Mouse (Mus musculus) liver, embryonic 14.5 days (tissue): ENCODE measurements at regions not wholly inside any gene's neighbourhood (a gene's known extent, or its start where the extent isn't known, plus 50 kb on each side); places are given as distances from the start of the nearest gene placed in this dataset.

Experiments
- ATAC-seq: fragments of 200-750 bp; cut with Nextera tagmentation; 2 replicates; pipeline ENCODE4 v1.8.0; 2017; ENCODE audit warnings: moderate number of reproducible peaks, mild to moderate bottlenecking, moderate library complexity; ENCODE audit not compliant: insufficient read depth
- DNase-seq, 3 experiments: peaks; one replicate each; pipeline ENCODE4 v3.0.0-alpha.2; 2012 to 2013; ENCODE audit warnings: low read depth in 3 of 3, low spot score in 3 of 3
- H3K27ac ChIP-seq: fragments of 300-500 bp; sonication (generic); 2 replicates; pipeline ENCODE4 v1.5.1; 2014; ENCODE audit warnings: moderate library complexity, mild to moderate bottlenecking, control low read depth, inconsistent platforms
- H3K27me3 ChIP-seq: fragments of 300-500 bp; sonication (generic); 2 replicates; pipeline ENCODE4 v1.6.1; 2014; ENCODE audit warnings: mild to moderate bottlenecking, low read length, moderate library complexity; ENCODE audit not compliant: control insufficient read depth, insufficient read depth
- H3K36me3 ChIP-seq: fragments of 300-500 bp; sonication (generic); replicated peaks from 2 replicates; pipeline ENCODE4 v1.6.1; 2014; ENCODE audit warnings: low read depth; ENCODE audit not compliant: control insufficient read depth, insufficient read depth
- H3K4me1 ChIP-seq, 2 experiments: fragments of 200-500 bp in 1 of 2; fragments of 300-500 bp in 1 of 2; sonication (generic) in 1 of 2; replicated peaks; 2 replicates each; pipeline ENCODE4 v1.6.1; 2012 to 2014; ENCODE audit warnings: antibody characterized with exemption in 1 of 2, inconsistent platforms in 1 of 2, low read length in 1 of 2; ENCODE audit not compliant: control insufficient read depth in 2 of 2, insufficient read depth in 2 of 2
- H3K4me2 ChIP-seq: fragments of 300-500 bp; sonication (generic); 2 replicates; pipeline ENCODE4 v1.6.1; 2014; ENCODE audit warnings: low read depth, mild to moderate bottlenecking, control low read depth, moderate library complexity
- H3K4me3 ChIP-seq, 2 experiments: fragments of 200-500 bp in 1 of 2; fragments of 300-500 bp in 1 of 2; sonication (generic) in 1 of 2; 2 replicates each; pipeline ENCODE4 v1.5.1; 2012 to 2014; ENCODE audit warnings: low read depth in 2 of 2, low read length in 2 of 2, mild to moderate bottlenecking in 2 of 2, control low read depth in 1 of 2, inconsistent platforms in 1 of 2, moderate library complexity in 1 of 2; ENCODE audit not compliant: insufficient read depth in 1 of 2
- H3K9ac ChIP-seq: fragments of 300-500 bp; sonication (generic); replicated peaks from 2 replicates; pipeline ENCODE4 v1.6.1; 2014; ENCODE audit warnings: mild to moderate bottlenecking, control low read depth, moderate library complexity
- H3K9me3 ChIP-seq: fragments of 300-500 bp; sonication (generic); 2 replicates; pipeline ENCODE4 v1.6.1; 2016; ENCODE audit warnings: low read length, mixed read lengths; ENCODE audit not compliant: control insufficient read depth
- CTCF ChIP-seq: IDR thresholded peaks from 2 replicates; pipeline ENCODE4 v1.5.1; 2016; ENCODE audit warnings: antibody characterized with exemption, low read depth, control low read depth
- EP300 ChIP-seq: IDR thresholded peaks from 2 replicates; pipeline ENCODE4 v1.6.1; 2016; ENCODE audit warnings: antibody characterized with exemption, low read depth
- WGBS: fragments of 180-500 bp; shearing (Covaris S2); extraction: QIAGEN DNeasy Blood & Tissue Kit; methylation state at CpG from one replicate; pipeline ENCODE4 v1.1.7; 2014; ENCODE audit not compliant: insufficient replicate concordance; 5-methylcytosine and 5-hydroxymethylcytosine counted together

- WGBS, result 34% methylated on average over 4 of the region's 4 CpGs
- Histone ChIP-seq H3K4me2 (no peak overlapping the region), H3K27ac (no peak overlapping the region), H3K4me1 (no peaks in the 10 kb centered on the region), H3K9me3 (no peaks in the 10 kb centered on the region), H3K36me3 (no peaks in the 10 kb centered on the region), H3K9ac (no peak overlapping the region), H3K4me3 (no peak overlapping the region), H3K27me3 (no peaks in the 10 kb centered on the region)
- ATAC-seq (no peak), DNase-seq (no peak)
- TF ChIP-seq CTCF, result no peak
- TF ChIP-seq EP300, result no peak
Measured at GRCm38 (mm10) chr6:53233777-53234176, 53.3 kb upstream of the Creb5 start.

GRCm38 (mm10) chr6:53232616-53233015, 54.5 kb upstream of the Creb5 start:
- DNase-seq (no peak), ATAC-seq (no peak)
- Histone ChIP-seq H3K27ac (no peak overlapping the region), H3K27me3 (no peaks in the 10 kb centered on the region), H3K4me3 (no peak overlapping the region), H3K9ac (no peak overlapping the region), H3K36me3 (no peaks in the 10 kb centered on the region), H3K4me2 (no peak overlapping the region), H3K9me3 (no peaks in the 10 kb centered on the region), H3K4me1 (no peaks in the 10 kb centered on the region)
- 62% methylated on average over 5 of the region's 5 CpGs for WGBS
- TF ChIP-seq CTCF (no peak), EP300 (no peak)

GRCm38 (mm10) chr6:53229350-53229749, 57.7 kb upstream of the Creb5 start:
- no peaks in the 10 kb centered on the region for H3K9me3 ChIP-seq
- no peaks in the 10 kb centered on the region for H3K36me3 ChIP-seq
- DNase-seq, result no peak
- WGBS, result 55% methylated on average over 6 of the region's 6 CpGs
- no peak for ATAC-seq
- no peak overlapping the region for H3K9ac ChIP-seq
- H3K4me2 ChIP-seq, result no peak overlapping the region
- no peaks in the 10 kb centered on the region for H3K27me3 ChIP-seq
- no peak overlapping the region for H3K4me3 ChIP-seq
- TF ChIP-seq EP300 (no peak), CTCF (no peak)
- no peak overlapping the region for H3K27ac ChIP-seq
- H3K4me1 ChIP-seq, result no peaks in the 10 kb centered on the region

GRCm38 (mm10) chr6:53222104-53222503, 65.0 kb upstream of the Creb5 start:
- Histone ChIP-seq H3K4me1 (no peaks in the 10 kb centered on the region), H3K27me3 (no peaks in the 10 kb centered on the region), H3K4me3 (no peak overlapping the region), H3K9ac (no peak overlapping the region), H3K9me3 (no peaks in the 10 kb centered on the region), H3K27ac (no peak overlapping the region), H3K4me2 (no peak overlapping the region), H3K36me3 (no peaks in the 10 kb centered on the region)
- ATAC-seq, result no peak
- no peak for DNase-seq
- WGBS, result 59% methylated on average over 8 of the region's 8 CpGs
- TF ChIP-seq CTCF (no peak), EP300 (no peak)

- Histone ChIP-seq H3K9me3 (no peaks in the 10 kb centered on the region), H3K27me3 (no peaks in the 10 kb centered on the region), H3K4me1 (no peaks in the 10 kb centered on the region), H3K36me3 (no peaks in the 10 kb centered on the region), H3K27ac (no peak overlapping the region), H3K4me3 (no peak overlapping the region), H3K9ac (no peak overlapping the region), H3K4me2 (no peak overlapping the region)
- no peak for ATAC-seq
- DNase-seq, result no peak
- no peak for TF ChIP-seq CTCF
- WGBS, result 65% methylated on average over 4 of the region's 4 CpGs
Measured at GRCm38 (mm10) chr6:53221668-53222005, 65.4 kb upstream of the Creb5 start.
